Mouse (Mus musculus) G1E-ER4 (cell line): ENCODE results near the gene Gm2035. TPM values are rescaled to one million over a fixed set of nuclear protein-coding genes. Genes with fewer than 3 reads are reported as not detected.
"Not testable (repeated sequence)": the region's sequence is repeated elsewhere in the genome, so short reads cannot be mapped to it uniquely, and the experiment has no call there.

ENCODE experiments used
- GATA1 ChIP-seq: IDR thresholded peaks from one replicate; pipeline ENCODE4 v1.8.0; 2012; ENCODE audit warnings: low read length, inconsistent platforms
- polyA plus RNA-seq: library from polyadenylated mRNA; stranded (reverse); fragments of >175 nt; gene quantifications from 2 replicates; pipeline ENCODE4 v1.2.3, GENCODE M21; 2012

Gene Gm2035
- not detected in 2 replicates for polyA plus RNA-seq

DNA sequence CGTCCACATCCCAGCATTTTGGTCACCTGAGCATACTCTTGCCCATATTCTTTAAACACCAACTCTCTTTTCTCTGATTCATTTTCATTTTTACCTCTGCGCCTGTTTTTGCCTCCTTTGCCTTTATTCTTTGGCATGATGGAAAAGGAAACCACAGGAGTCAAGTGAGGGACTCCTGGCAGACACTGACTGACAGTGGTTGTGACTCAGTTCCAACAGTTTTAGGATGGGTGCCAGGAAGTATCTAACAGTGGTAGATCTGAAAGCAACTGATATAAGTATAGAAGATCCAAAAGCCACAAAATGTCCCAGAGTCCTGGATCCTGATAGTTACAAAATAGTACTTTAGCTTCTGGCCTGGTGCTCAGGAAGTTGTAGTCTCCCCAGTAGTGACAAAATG, at the start of gene Gm2035:
Gm2035 (minus strand) TSS at position 137 of the 400 bp plus-strand sequence.
- TF ChIP-seq GATA1 = not testable (repeated sequence)

DNA sequence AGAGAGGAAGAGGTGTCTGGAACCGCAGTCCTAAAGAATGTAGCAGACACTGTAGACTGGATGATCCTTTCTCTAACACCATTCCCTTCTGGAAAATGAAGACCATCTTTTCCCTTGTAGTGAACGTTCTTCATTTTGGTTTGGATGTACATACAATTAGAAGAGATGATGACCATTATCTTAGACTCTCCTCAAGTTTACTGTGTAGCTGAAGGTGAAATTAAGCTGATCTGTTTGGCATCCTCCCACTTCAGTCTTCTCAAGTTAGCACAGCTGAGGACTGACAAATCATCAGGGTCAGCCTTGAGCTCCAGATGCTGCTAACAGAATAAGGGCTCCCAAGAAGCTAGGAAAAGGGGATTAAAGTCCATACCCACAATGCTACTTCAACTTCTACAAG, 34.1 kb upstream of the Gm2035 start, which contains the start of gene Gm2042:
Gm2042 (plus strand) TSS at position 301 of the 400 bp plus-strand sequence.
- TF ChIP-seq GATA1 = not testable (repeated sequence)

DNA sequence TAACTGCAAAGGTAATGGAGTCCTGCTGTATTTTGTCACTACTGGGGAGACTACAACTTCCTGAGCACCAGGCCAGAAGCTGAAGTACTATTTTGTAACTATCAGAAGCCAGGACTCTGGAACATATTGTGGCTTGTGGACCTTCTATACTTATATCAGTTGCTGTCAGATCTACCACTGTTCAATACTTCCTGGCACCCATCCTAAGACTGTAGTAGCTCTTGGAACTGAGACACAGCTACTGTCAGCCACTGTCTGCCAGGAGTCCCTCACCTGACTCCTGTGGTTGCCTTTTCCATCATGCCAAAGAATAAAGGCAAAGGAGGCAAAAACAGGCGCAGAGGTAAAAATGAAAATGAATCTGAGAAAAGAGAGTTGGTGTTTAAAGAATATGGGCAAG, 24.6 kb downstream of the Gm2035 start, which contains the start of gene Gm2022:
Gm2022 (plus strand) TSS at position 301 of the 400 bp plus-strand sequence.
- not testable (repeated sequence) for TF ChIP-seq GATA1

DNA sequence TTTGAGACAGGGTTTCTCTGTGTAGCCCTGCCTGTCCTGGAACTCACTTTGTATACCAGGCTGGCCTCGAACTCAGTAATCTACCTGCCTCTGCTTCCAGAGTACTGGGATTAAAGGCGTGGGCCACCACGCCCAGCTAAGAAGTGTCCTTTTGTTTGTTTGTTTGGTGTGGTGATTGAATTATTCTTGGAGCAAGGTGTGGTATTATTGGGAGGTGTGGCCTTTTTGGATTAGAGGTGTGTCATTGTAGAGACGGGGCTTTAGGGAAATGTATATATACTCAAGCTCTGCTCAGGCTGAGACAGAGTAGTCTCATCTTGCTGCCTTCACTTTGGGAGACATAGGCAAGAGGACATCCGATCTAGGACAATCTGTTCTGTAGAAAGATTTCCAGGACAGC, 45.9 kb downstream of the Gm2035 start, which contains the start of gene Gm2016:
Gm2016 (plus strand) TSS at position 301 of the 400 bp plus-strand sequence.
- not testable (repeated sequence) for TF ChIP-seq GATA1

Other genes with a start within 250 kb of the Gm2035 start
- gene Gm21319, start 144.1 kb downstream of the Gm2035 start, polyA plus RNA-seq = not detected in 2 replicates
- not detected in 2 replicates for gene Gm21936, start 124.3 kb downstream of the Gm2035 start, polyA plus RNA-seq
- not detected in 2 replicates for gene BB287469, start 103.3 kb downstream of the Gm2035 start, polyA plus RNA-seq
- not detected in 2 replicates for gene Gm2001, start 77.5 kb downstream of the Gm2035 start, polyA plus RNA-seq
- not detected in 2 replicates for gene Gm2016, start 45.8 kb downstream of the Gm2035 start, polyA plus RNA-seq
- not detected in 2 replicates for gene Gm2022, start 24.5 kb downstream of the Gm2035 start, polyA plus RNA-seq
- gene Gm2042, start 34.2 kb upstream of the Gm2035 start, polyA plus RNA-seq = not detected in 2 replicates
- not detected in 2 replicates for gene Gm2075, start 92.0 kb upstream of the Gm2035 start, polyA plus RNA-seq
- gene Gm6803, start 98.9 kb upstream of the Gm2035 start, polyA plus RNA-seq = not detected in 2 replicates
- not detected in 2 replicates for gene Gm2056, start 107.1 kb upstream of the Gm2035 start, polyA plus RNA-seq
- gene Gm16368, start 163.8 kb upstream of the Gm2035 start, polyA plus RNA-seq = not detected in 2 replicates